Mouse (Mus musculus): ENCODE measurements around the gene Nin. TPM values are rescaled to one million over a fixed set of nuclear protein-coding genes. Genes with fewer than 3 reads are reported as not detected.

The Nin gene
- polyA plus RNA-seq, 1 experiment = 11.5 TPM

DNA sequence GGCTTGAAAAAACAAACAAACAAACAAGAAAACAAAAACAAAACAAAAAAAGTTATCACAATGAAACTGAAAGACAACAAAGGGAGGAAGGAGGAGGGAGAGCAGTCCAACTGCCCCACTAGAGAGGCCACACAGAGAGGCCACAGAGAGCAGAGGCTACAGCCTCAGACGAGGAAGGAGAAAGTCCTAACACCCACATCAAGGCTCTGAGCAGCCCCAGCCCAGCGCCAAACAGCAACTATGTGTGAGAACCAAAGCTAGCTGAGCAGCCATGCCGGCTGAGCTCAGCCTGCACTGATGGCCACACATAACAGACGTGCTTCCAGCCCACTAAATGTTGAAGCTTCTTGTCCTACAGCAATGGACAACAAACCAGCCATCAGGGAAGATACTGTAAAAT is 26.4 kb upstream of the Nin start:
- Histone ChIP-seq H3K4me1 (ENCODE audit: control insufficient read depth, insufficient read depth, insufficient read length) (peaks cover 15% of the 10 kb centered on the region; the same call in 1 of the 2 replicates), H3K27me3 (ENCODE audit: control insufficient read depth, insufficient read depth, low read length) (no peaks in the 10 kb centered on the region), H3K36me3 (ENCODE audit: control insufficient read depth, insufficient read depth, low read length) (no peaks in the 10 kb centered on the region), H3K27ac (ENCODE audit: insufficient read depth, low read length) (peak overlapping the region; percentile 20), H3K4me3 (ENCODE audit: extremely low read depth, insufficient read depth, insufficient read length) (no peak overlapping the region)
- DNase-seq (ENCODE audit: low read depth in 1 of 2, low spot score in 2 of 2) = no peak
- WGBS = 60% methylated on average over 4 of the region's 4 CpGs
- TF ChIP-seq POLR2A (IDR thresholded peaks at IDR 0.05; ENCODE audit: low read depth, low read length) = no peak

GRCm38 (mm10) chr12:70137626-70138025 is 24.1 kb upstream of the Nin start:
- Histone ChIP-seq H3K27me3 (ENCODE audit: control insufficient read depth, insufficient read depth, low read length) (no peaks in the 10 kb centered on the region), H3K4me3 (ENCODE audit: extremely low read depth, insufficient read depth, insufficient read length) (no peak overlapping the region)
- no peak for DNase-seq (ENCODE audit: low read depth in 1 of 2, low spot score in 2 of 2)

GRCm38 (mm10) chr12:70137095-70137494 is 23.6 kb upstream of the Nin start:
- no peaks in the 10 kb centered on the region for H3K36me3 ChIP-seq (ENCODE audit: control insufficient read depth, insufficient read depth, low read length)
- DNase-seq (ENCODE audit: low read depth in 1 of 2, low spot score in 2 of 2) = no peak
- no peak overlapping the region for H3K4me3 ChIP-seq (ENCODE audit: extremely low read depth, insufficient read depth, insufficient read length)
- 72% methylated on average over 4 of the region's 4 CpGs for WGBS
- H3K27me3 ChIP-seq (ENCODE audit: control insufficient read depth, insufficient read depth, low read length) = no peaks in the 10 kb centered on the region
- H3K4me1 ChIP-seq (ENCODE audit: control insufficient read depth, insufficient read depth, insufficient read length) = peaks cover 15% of the 10 kb centered on the region; the same call in 1 of the 2 replicates
- H3K27ac ChIP-seq (ENCODE audit: insufficient read depth, low read length) = peak overlapping the region; percentile 63
- TF ChIP-seq POLR2A (IDR thresholded peaks at IDR 0.05; ENCODE audit: low read depth, low read length) = no peak
- no peak for TF ChIP-seq CTCF (IDR thresholded peaks at IDR 0.05; ENCODE audit: extremely low read depth, insufficient read depth, insufficient read length, insufficient replicate concordance)

More at GRCm38 (mm10) chr12:70137626-70138025, 24.1 kb upstream of the Nin start:
- 84% methylated on average over 9 of the region's 9 CpGs for WGBS
- no peak for TF ChIP-seq CTCF (IDR thresholded peaks at IDR 0.05; ENCODE audit: extremely low read depth, insufficient read depth, insufficient read length, insufficient replicate concordance)
- no peak for TF ChIP-seq POLR2A (IDR thresholded peaks at IDR 0.05; ENCODE audit: low read depth, low read length)
- Histone ChIP-seq H3K36me3 (ENCODE audit: control insufficient read depth, insufficient read depth, low read length) (no peaks in the 10 kb centered on the region), H3K27ac (ENCODE audit: insufficient read depth, low read length) (no peak overlapping the region; the same call in 1 of the 2 replicates), H3K4me1 (ENCODE audit: control insufficient read depth, insufficient read depth, insufficient read length) (peaks cover 15% of the 10 kb centered on the region; the same call in 1 of the 2 replicates)

GRCm38 (mm10) chr12:70136185-70136756 is 22.8 kb upstream of the Nin start:
- H3K4me3 ChIP-seq (ENCODE audit: extremely low read depth, insufficient read depth, insufficient read length) = peak overlapping the region; percentile 58
- WGBS = 6% methylated on average over 12 of the region's 12 CpGs
- peak; percentile 58 to 81 for DNase-seq (ENCODE audit: low read depth in 1 of 2, low spot score in 2 of 2)

DNA sequence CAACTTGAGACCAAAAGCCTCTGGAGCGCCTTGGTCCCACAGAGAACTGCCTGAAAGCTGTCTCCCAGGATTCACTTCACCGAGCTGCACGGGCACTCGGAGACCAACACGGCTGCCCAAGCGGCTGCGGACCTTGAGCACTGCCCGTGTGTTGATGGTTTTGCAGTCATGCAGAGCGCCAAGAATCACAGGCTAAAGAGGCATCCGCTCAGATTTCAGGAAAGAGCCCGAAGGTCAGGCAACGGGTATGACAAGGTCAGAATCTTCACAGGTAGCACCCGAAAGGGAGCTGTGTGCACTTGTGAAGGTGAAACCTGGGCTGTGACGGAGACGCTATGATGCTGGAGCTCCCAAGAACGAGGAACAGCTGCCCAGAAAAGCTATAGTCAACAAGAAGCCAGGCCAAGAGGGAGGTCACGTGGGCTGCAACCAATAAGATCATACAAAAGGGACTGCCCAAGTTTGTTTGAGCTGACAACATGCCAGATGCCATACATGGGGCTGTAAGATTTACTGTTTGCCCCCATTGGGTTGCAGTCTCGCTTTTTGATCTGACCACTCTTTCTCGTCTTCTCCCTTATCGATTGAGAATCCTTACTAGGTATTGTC is 21.2 kb upstream of the Nin start:
- no peak overlapping the region for H3K27ac ChIP-seq (ENCODE audit: insufficient read depth, low read length)
- H3K27me3 ChIP-seq (ENCODE audit: control insufficient read depth, insufficient read depth, low read length) = no peaks in the 10 kb centered on the region
- H3K4me3 ChIP-seq (ENCODE audit: extremely low read depth, insufficient read depth, insufficient read length) = no peak overlapping the region
- WGBS = 91% methylated on average over 20 of the region's 20 CpGs
- H3K36me3 ChIP-seq (ENCODE audit: control insufficient read depth, insufficient read depth, low read length) = no peaks in the 10 kb centered on the region
- TF ChIP-seq POLR2A (IDR thresholded peaks at IDR 0.05; ENCODE audit: low read depth, low read length) (no peak), CTCF (IDR thresholded peaks at IDR 0.05; ENCODE audit: extremely low read depth, insufficient read depth, insufficient read length, insufficient replicate concordance) (no peak)
- H3K4me1 ChIP-seq (ENCODE audit: control insufficient read depth, insufficient read depth, insufficient read length) = peaks cover 8% of the 10 kb centered on the region; the same call in 1 of the 2 replicates
- DNase-seq (ENCODE audit: low read depth in 1 of 2, low spot score in 2 of 2) = no peak

More at GRCm38 (mm10) chr12:70136185-70136756, 22.8 kb upstream of the Nin start:
- Histone ChIP-seq H3K27ac (ENCODE audit: insufficient read depth, low read length) (peak overlapping the region; percentile 99), H3K4me1 (ENCODE audit: control insufficient read depth, insufficient read depth, insufficient read length) (peaks cover 15% of the 10 kb centered on the region; the same call in 1 of the 2 replicates), H3K36me3 (ENCODE audit: control insufficient read depth, insufficient read depth, low read length) (no peaks in the 10 kb centered on the region), H3K27me3 (ENCODE audit: control insufficient read depth, insufficient read depth, low read length) (no peaks in the 10 kb centered on the region)
- TF ChIP-seq POLR2A (IDR thresholded peaks at IDR 0.05; ENCODE audit: low read depth, low read length) (peak; percentile 8; the same call in 1 of the 2 replicates), CTCF (IDR thresholded peaks at IDR 0.05; ENCODE audit: extremely low read depth, insufficient read depth, insufficient read length, insufficient replicate concordance) (no peak)

DNA sequence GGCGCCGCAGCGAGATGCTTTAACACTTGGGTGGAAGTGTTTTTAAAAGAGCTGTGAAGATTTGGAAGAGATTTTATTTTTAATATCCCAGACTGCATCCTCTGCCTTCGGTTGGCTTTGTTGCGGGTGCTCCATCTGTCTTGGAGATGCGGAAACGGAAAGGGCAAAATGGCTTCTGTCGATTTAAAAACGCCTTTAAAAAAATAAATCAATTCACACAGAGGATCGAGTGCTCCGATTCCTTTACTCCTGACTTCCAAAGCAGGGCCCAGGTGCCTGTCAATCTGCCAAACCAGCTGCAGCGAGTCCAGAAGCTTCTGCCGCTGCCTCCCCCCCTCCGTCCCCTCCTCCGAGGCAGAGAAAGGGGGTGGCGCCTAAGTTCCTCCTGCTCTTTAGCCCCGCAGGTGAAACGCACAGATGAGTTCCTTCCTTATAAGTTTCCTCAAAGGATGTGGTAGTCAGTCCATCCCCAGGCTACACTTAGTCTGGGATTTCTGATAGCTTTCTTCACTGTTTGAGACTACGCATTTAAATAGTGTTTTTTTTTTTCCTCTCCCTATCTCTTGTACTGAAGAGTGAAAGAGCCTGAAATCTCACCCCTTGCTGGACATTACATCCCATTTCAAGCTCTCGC is 17.6 kb upstream of the Nin start:
- WGBS = 53% methylated on average over 20 of the region's 20 CpGs
- no peak for DNase-seq (ENCODE audit: low read depth in 1 of 2, low spot score in 2 of 2)
- Histone ChIP-seq H3K4me3 (ENCODE audit: extremely low read depth, insufficient read depth, insufficient read length) (no peak overlapping the region; the same call in 1 of the 2 replicates), H3K4me1 (ENCODE audit: control insufficient read depth, insufficient read depth, insufficient read length) (peaks cover 6% of the 10 kb centered on the region; the same call in 1 of the 2 replicates), H3K27ac (ENCODE audit: insufficient read depth, low read length) (no peak overlapping the region), H3K36me3 (ENCODE audit: control insufficient read depth, insufficient read depth, low read length) (no peaks in the 10 kb centered on the region), H3K27me3 (ENCODE audit: control insufficient read depth, insufficient read depth, low read length) (no peaks in the 10 kb centered on the region)
- no peak for TF ChIP-seq CTCF (IDR thresholded peaks at IDR 0.05; ENCODE audit: extremely low read depth, insufficient read depth, insufficient read length, insufficient replicate concordance)
- no peak for TF ChIP-seq POLR2A (IDR thresholded peaks at IDR 0.05; ENCODE audit: low read depth, low read length)

Data from spleen, adult 2 months (tissue).